Mouse (Mus musculus) neural tube, embryonic 10.5 days (tissue): ENCODE measurements around the gene Gm16381.
"Not testable (repeated sequence)": the region's sequence is repeated elsewhere in the genome, so short reads cannot be mapped to it uniquely, and the experiment has no call there.

Experiments used
- DNase-seq: peaks from one replicate; pipeline ENCODE4 v3.0.0-alpha.2; 2017; ENCODE audit warnings: low spot score; ENCODE audit errors: extremely low spot score

Gene Gm16381

GRCm38 (mm10) chr12:87644520-87644919 lies at the start of gene Gm16381:
Gene Gm16381, minus strand, starts transcription at chr12:87644620.
- DNase-seq, result not testable (repeated sequence)

- DNase-seq, result not testable (repeated sequence)
Observed at GRCm38 (mm10) chr12:87652916-87653703, 8.7 kb upstream of the Gm16381 start.

- not testable (repeated sequence) for DNase-seq
Observed at GRCm38 (mm10) chr12:87618569-87618968, 25.9 kb downstream of the Gm16381 start, which contains the start of gene Gm4027. Gene Gm4027, plus strand, starts transcription at chr12:87618869.

GRCm38 (mm10) chr12:87602388-87602787 lies 42.0 kb downstream of the Gm16381 start, which contains the start of gene Oog1:
Gene Oog1, plus strand, starts transcription at chr12:87602688.
- not testable (repeated sequence) for DNase-seq

GRCm38 (mm10) chr12:87601388-87601787 lies 43.0 kb downstream of the Gm16381 start:
- not testable (repeated sequence) for DNase-seq
